Mouse (Mus musculus): ENCODE data around the gene Prame.
"Not testable (repeated sequence)": the region's sequence is repeated elsewhere in the genome, so short reads cannot be mapped to it uniquely, and the experiment has no call there.

Prame gene

DNA sequence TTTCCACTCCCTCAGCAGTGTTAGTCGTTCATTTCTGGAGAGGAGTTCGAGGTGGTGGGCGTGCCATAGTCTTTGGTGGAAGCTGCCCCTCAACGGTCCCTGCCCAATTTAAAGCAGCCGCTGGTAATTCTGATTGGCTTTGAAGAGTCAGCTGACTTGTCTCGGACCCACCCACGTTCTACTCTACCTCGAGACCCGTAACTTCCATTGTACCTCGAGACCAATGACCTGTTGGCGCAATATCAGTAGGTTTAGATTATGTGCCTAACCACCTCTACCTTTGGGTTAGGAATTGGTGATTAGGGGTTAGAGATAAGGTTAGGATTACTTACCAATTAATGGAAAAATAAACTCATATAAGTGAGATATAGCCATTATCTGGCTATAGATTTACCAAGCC, at the start of gene Prame:
Gene Prame (minus strand): TSS at position 101 of the 400 bp plus-strand sequence.
- no peak for DNase-seq

GRCm38 (mm10) chrX:135652173-135652772, 24.8 kb upstream of the Prame start:
- DNase-seq = no peak

GRCm38 (mm10) chrX:135601298-135602029, 26.0 kb downstream of the Prame start:
- DNase-seq = not testable (repeated sequence)

DNA sequence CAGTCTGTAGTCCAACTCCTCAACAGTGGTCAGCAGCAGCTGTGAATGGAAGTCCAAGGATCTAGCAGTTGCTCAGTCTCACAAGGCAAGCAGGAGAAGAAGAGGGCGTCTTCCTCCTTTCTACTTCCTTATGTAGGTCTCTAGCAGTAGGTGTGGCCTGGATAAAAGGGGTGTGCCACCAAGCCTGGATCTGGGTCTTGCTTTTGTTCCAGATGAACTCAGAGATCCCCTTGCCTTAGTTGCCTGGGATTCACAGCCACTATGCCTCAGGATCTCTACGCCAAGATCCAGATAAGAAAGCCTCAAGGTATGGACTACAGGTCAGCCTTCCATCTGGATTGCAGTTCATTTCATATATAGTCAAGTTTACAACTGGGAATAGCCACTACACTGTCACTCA, 28.8 kb downstream of the Prame start, which contains the start of gene Nxf7:
Gene Nxf7 (minus strand): TSS at position 101 of the 400 bp plus-strand sequence.
- no peak for DNase-seq

DNA sequence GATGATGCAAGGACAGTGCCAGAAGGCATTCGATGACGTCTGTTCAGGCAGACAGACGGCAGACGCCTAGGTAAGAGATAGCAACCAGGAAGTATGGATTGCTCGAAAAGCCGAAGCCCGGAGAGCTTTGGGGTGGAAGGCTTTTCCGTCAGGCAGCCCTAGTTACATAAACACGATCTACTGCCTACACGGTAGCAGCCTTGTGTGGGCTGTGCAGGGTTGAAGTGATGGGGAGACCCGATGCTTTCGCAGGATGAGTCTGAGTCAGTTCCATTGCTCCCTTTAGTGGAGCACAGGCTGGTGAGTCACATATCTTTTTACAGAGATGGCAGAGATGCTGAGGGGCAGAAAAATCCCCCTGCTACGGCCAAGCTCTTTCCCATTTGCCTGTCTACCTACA, 29.4 kb downstream of the Prame start:
- DNase-seq = no peak

DNA sequence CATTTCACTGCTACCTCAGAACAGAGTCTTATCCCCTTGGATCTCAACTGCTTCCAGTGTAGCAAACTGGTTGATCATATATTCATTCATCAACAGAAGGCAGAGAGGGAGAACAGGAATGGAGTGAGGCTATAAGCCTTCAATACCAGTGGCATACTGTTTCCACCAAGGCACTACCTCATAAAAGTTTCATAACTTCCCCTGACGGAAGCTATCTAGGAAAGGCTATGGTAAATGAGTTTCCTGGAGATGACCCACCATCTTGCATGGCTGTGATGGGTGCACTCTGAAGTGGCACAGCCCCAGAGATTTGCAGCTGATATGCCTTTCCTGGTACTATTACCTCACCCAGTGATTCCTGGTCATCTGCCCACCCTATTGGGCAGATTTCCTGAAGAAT, 51.1 kb downstream of the Prame start:
- no peak for DNase-seq

GRCm38 (mm10) chrX:135574958-135575628, 52.4 kb downstream of the Prame start:
- DNase-seq = not testable (repeated sequence)

GRCm38 (mm10) chrX:135574261-135574957, 53.1 kb downstream of the Prame start:
- not testable (repeated sequence) for DNase-seq

GRCm38 (mm10) chrX:135569467-135569866, 58.0 kb downstream of the Prame start:
- peak in 1 of 2 experiments; percentile 43 for DNase-seq

DNA sequence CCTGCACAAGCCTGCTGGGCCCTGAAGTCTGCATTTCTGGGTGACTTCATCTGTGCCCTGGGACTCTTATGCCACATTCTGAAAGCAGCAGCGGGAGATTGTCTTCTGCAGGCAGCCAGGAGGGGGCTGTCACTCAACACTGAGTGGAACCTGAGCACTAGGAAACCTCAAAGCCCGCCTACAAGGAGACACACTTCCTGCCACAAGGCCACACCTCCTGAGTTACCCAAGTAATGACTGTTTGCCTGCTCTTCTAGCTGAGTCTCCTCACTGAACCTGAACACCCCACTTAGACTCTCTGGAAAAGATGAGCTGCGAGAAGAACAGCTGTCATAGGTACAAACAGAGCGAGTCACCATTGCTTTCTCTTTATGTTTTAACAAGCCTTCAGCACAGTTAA, 62.6 kb downstream of the Prame start:
- DNase-seq = not testable (repeated sequence)
